Mouse (Mus musculus) liver, embryonic 15.5 days (tissue): ENCODE results near the gene Chka. TPM values are rescaled to one million over a fixed set of nuclear protein-coding genes. Genes with fewer than 3 reads are reported as not detected.

Source experiments
- ATAC-seq: fragments of 200-750 bp; cut with Nextera tagmentation; 2 replicates; pipeline ENCODE4 v1.8.0; 2017; ENCODE audit warnings: moderate number of reproducible peaks, mild to moderate bottlenecking, moderate library complexity; ENCODE audit not compliant: insufficient read depth
- H3K27ac ChIP-seq: fragments of 300-500 bp; sonication (generic); replicated peaks from 2 replicates; pipeline ENCODE4 v1.5.1; 2015; ENCODE audit warnings: mild to moderate bottlenecking, inconsistent platforms
- H3K27me3 ChIP-seq: fragments of 300-500 bp; sonication (generic); 2 replicates; pipeline ENCODE4 v1.6.1; 2015; ENCODE audit warnings: mild to moderate bottlenecking, inconsistent platforms
- H3K36me3 ChIP-seq: fragments of 300-500 bp; sonication (generic); replicated peaks from 2 replicates; pipeline ENCODE4 v1.6.1; 2015; ENCODE audit warnings: moderate library complexity, mild to moderate bottlenecking, inconsistent platforms
- H3K4me1 ChIP-seq: fragments of 300-500 bp; sonication (generic); replicated peaks from 2 replicates; pipeline ENCODE4 v1.6.1; 2015; ENCODE audit warnings: inconsistent platforms
- H3K4me2 ChIP-seq: fragments of 300-500 bp; sonication (generic); 2 replicates; pipeline ENCODE4 v1.6.1; 2015; ENCODE audit warnings: moderate library complexity, mild to moderate bottlenecking, inconsistent platforms
- H3K4me3 ChIP-seq: fragments of 300-500 bp; sonication (generic); replicated peaks from 2 replicates; pipeline ENCODE4 v1.5.1; 2015; ENCODE audit warnings: mild to moderate bottlenecking, inconsistent platforms
- H3K9ac ChIP-seq: fragments of 300-500 bp; sonication (generic); 2 replicates; pipeline ENCODE4 v1.6.1; 2015; ENCODE audit warnings: moderate library complexity, mild to moderate bottlenecking, inconsistent platforms
- H3K9me3 ChIP-seq: fragments of 300-500 bp; sonication (generic); replicated peaks from 2 replicates; pipeline ENCODE4 v1.6.1; 2016; ENCODE audit warnings: inconsistent platforms
- WGBS: fragments of 180-500 bp; shearing (Covaris S2); methylation state at CpG from one replicate; pipeline ENCODE4 v1.1.7; 2015; ENCODE audit warnings: mixed read lengths; ENCODE audit not compliant: insufficient replicate concordance; 5-methylcytosine and 5-hydroxymethylcytosine counted together
- polyA plus RNA-seq: library from polyadenylated mRNA; unstranded; fragments of >200 nt; fragmentation: Nextera tagmentation; extraction: Ambion mirVana; gene quantifications from 2 replicates; pipeline ENCODE4 v1.2.1, GENCODE M21; 2015

The Chka gene
- polyA plus RNA-seq, 1 experiment from 2014 or later, result 20.1 TPM

GRCm38 (mm10) chr19:3904363-3904675 is 52.7 kb downstream of the Chka start:
- H3K4me3 ChIP-seq, result 0 out of 2 replicates have a peak overlapping the region, but pooled peaks have one; percentile 65
- peaks cover 43% of the 10 kb centered on the region for H3K36me3 ChIP-seq
- peaks cover 64% of the 10 kb centered on the region for H3K4me1 ChIP-seq
- H3K27me3 ChIP-seq, result no peaks in the 10 kb centered on the region
- H3K27ac ChIP-seq, result no peak overlapping the region
- H3K9ac ChIP-seq, result no peak overlapping the region
- no peak for ATAC-seq
- no peaks in the 10 kb centered on the region for H3K9me3 ChIP-seq
- H3K4me2 ChIP-seq, result peak overlapping the region; percentile 95; the same call in 1 of the 2 replicates
- WGBS, result 64% methylated on average over 10 of the region's 10 CpGs

DNA sequence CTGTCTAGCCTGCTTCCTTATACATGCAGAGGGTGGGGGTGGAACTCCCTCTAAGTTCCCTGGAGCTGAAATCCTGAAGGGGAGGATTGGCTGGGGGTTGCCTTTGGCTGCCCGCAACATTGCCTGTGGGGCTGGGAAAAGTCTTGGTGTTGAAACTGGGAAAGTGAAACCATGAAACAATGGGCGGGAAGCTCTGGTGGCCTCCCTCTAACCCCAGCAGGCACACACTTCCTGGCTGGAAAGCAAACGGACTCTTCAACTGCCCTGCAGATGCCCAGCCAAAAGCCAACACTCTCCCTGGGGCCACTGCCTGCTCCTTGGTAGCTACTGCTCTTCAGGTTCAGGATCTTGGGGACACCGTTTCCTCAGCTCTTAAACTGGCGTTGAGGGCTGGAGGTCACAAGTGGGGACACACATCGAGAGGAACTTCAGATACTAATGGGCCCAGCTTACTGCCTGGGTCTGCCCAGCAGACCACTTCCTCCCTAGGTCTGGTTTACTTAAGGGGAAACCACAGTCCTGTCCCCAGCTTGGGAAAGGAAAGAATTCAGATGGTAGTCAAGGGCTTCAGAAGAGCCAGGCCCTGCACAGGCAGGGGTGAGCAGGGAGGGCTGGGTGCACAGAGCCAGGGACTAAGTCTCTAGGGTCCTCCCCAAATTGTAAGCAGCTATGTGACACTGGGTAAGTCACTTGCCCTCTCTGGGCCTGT is 53.8 kb downstream of the Chka start:
- Histone ChIP-seq H3K9me3 (no peaks in the 10 kb centered on the region), H3K36me3 (peaks cover 52% of the 10 kb centered on the region), H3K4me1 (peaks cover 70% of the 10 kb centered on the region), H3K9ac (peak overlapping the region; percentile 63; the same call in 1 of the 2 replicates), H3K27ac (peak overlapping the region; percentile 79), H3K4me2 (peak overlapping the region; percentile 95), H3K4me3 (peak overlapping the region; percentile 65), H3K27me3 (no peaks in the 10 kb centered on the region)
- no peak for ATAC-seq
- 11% methylated on average over 6 of the region's 6 CpGs for WGBS

GRCm38 (mm10) chr19:3906326-3906725 is 54.8 kb downstream of the Chka start:
- Histone ChIP-seq H3K27ac (peak overlapping the region; percentile 79), H3K4me3 (peak overlapping the region; percentile 65), H3K27me3 (no peaks in the 10 kb centered on the region), H3K4me2 (peak overlapping the region; percentile 95), H3K4me1 (peaks cover 79% of the 10 kb centered on the region), H3K9me3 (no peaks in the 10 kb centered on the region), H3K9ac (peak overlapping the region; percentile 63), H3K36me3 (peaks cover 61% of the 10 kb centered on the region)
- ATAC-seq, result 0 out of 2 replicates have a peak, but pooled peaks have one; percentile 0
- 2% methylated on average over 10 of the region's 10 CpGs for WGBS

DNA sequence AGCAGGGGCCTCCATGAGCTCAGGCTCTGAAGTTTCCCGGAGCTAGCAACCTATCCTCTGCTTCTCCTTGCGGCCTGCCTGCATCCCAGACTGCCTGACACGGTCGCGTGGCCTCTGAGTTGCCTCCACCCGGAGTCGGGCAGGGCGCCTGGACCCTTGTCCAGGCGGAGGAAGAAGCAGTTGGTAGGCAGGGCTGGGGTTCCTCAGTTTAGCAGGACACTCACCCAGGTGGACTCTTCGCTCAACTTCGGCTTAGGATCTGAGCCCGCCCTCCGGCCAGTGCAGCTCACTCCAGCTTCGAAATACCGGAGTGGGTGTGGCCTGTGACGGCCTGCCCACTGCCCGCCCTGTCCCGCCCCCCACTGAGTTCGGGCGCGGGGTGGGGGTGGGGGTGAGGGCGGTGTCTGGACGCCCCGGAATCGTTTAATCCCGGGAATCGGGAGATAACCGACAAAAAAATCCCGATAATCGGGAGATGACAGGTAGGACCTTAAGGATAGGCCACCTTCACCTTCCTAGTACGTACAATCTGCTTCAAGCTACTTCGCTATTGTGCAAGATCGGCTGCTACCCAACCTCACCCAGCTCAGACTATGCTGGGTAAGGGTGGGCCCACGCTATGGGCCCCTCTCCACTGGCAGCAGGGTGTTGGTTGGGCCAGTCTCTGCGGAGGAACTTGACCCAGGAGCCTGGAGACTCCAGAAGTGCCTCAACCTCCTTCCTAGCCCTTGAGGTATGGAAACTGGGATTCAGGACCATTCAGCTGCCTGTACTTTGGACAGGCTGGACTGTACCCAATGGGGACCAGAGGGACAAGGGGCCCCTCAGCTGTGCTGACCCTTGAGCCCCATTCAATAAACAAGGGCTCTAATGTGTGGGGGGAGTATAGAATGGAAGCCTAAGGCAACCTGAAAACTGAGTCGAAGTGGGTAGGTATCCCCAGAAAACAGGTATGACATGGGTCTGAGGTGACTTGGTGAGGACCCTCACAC is 55.5 kb downstream of the Chka start, which contains the start of gene Tcirg1:
TSS of gene Tcirg1 (minus strand) at position 339 of the 992 bp plus-strand sequence.
- Histone ChIP-seq H3K4me1 (peaks cover 81% of the 10 kb centered on the region), H3K9me3 (no peaks in the 10 kb centered on the region), H3K27me3 (no peaks in the 10 kb centered on the region), H3K9ac (peak within 1 kb of the TSS; percentile 63), H3K36me3 (peaks cover 53% of the 10 kb centered on the region), H3K27ac (peak within 1 kb of the TSS; percentile 80), H3K4me2 (peak within 1 kb of the TSS; percentile 95), H3K4me3 (peak within 1 kb of the TSS; percentile 65)
- ATAC-seq, result peak; percentile 81
- WGBS, result 3% methylated on average over 36 of the region's 36 CpGs

GRCm38 (mm10) chr19:3907876-3908660 is 56.5 kb downstream of the Chka start:
- 54% methylated on average over 8 of the region's 8 CpGs for whole genome bisulfite sequencing

GRCm38 (mm10) chr19:3910206-3910605 is 58.6 kb downstream of the Chka start:
- Histone ChIP-seq H3K4me3 (no peak overlapping the region), H3K4me2 (no peak overlapping the region), H3K9ac (no peak overlapping the region), H3K27me3 (no peaks in the 10 kb centered on the region), H3K9me3 (no peaks in the 10 kb centered on the region), H3K27ac (no peak overlapping the region), H3K4me1 (peaks cover 79% of the 10 kb centered on the region), H3K36me3 (peaks cover 32% of the 10 kb centered on the region)
- 56% methylated on average over 5 of the region's 5 CpGs for WGBS
- ATAC-seq, result no peak

More at GRCm38 (mm10) chr19:3907876-3908660, 56.5 kb downstream of the Chka start:
- Histone ChIP-seq H3K4me1 (peaks cover 79% of the 10 kb centered on the region), H3K27ac (peak overlapping the region; percentile 80), H3K9me3 (no peaks in the 10 kb centered on the region), H3K36me3 (peaks cover 43% of the 10 kb centered on the region), H3K27me3 (no peaks in the 10 kb centered on the region), H3K9ac (0 out of 2 replicates have a peak overlapping the region, but pooled peaks have one; percentile 63), H3K4me2 (peak overlapping the region; percentile 95), H3K4me3 (peak overlapping the region; percentile 65)
- ATAC-seq, result no peak

GRCm38 (mm10) chr19:3912337-3913204 is 61.0 kb downstream of the Chka start, which contains the start of gene Ndufs8:
Gene Ndufs8, minus strand, starts transcription at chr19:3912774.
- no peaks in the 10 kb centered on the region for H3K9me3 ChIP-seq
- H3K4me3 ChIP-seq, result peak within 1 kb of the TSS; percentile 77
- peak; percentile 96 for ATAC-seq
- peak within 1 kb of the TSS; percentile 87 for H3K4me2 ChIP-seq
- WGBS, result under 1% methylated on average over 43 of the region's 43 CpGs
- peaks cover 32% of the 10 kb centered on the region for H3K36me3 ChIP-seq
- no peaks in the 10 kb centered on the region for H3K27me3 ChIP-seq
- H3K4me1 ChIP-seq, result peaks cover 58% of the 10 kb centered on the region
- peak within 1 kb of the TSS; percentile 86 for H3K27ac ChIP-seq
- H3K9ac ChIP-seq, result peak within 1 kb of the TSS; percentile 68

DNA sequence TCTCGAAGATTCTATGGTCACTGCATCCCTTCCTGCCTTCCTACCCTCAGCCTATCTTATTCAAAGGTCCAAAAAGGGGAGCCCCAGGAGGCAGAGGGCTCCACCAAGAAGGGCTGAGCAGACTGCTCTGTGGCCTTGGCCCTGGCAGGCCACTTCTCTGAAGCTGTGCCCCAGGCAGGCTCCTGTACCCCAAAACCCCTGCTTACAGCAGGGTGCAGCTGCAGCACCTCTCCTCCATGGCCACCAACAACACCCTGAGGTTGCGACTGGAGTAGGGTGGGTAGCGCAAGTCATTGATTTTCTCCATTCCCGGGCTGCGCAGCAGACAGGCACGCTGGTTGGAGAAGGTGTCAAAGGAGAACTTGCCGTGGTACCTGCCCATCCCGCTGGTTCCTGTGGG is 62.1 kb downstream of the Chka start:
- peak overlapping the region; percentile 78 for H3K27ac ChIP-seq
- peak overlapping the region; percentile 87 for H3K4me2 ChIP-seq

DNA sequence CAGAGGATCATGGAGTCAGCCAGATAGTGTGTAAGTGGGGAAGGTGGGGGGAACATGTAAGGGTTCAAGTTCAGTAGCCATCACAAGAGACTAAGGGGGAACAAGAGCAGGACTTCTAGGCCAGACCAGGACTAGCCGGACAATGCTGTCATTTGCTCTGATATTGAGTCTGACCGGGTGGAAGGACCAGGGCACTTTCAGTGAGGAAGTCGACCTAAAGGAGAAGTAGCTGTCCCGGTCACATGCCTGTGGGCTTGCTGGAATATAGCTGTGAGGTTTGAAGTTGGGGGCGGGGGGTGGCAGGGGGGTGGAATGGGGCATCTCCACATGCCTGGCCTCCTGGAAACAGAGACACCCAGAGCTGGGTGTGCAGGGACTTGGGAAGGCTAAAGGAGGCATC is 63.0 kb downstream of the Chka start:
- no peaks in the 10 kb centered on the region for H3K27me3 ChIP-seq
- H3K27ac ChIP-seq, result peak overlapping the region; percentile 41; the same call in 1 of the 2 replicates
- peaks cover 48% of the 10 kb centered on the region for H3K4me1 ChIP-seq
- H3K9ac ChIP-seq, result no peak overlapping the region
- H3K4me2 ChIP-seq, result peak overlapping the region; percentile 87; the same call in 1 of the 2 replicates
- peaks cover 18% of the 10 kb centered on the region for H3K36me3 ChIP-seq
- ATAC-seq, result no peak
- no peak overlapping the region for H3K4me3 ChIP-seq
- H3K9me3 ChIP-seq, result no peaks in the 10 kb centered on the region
- WGBS, result 33% methylated on average over 5 of the region's 5 CpGs

More for the DNA sequence above, 62.1 kb downstream of the Chka start:
- peak overlapping the region; percentile 61 for H3K9ac ChIP-seq
- no peaks in the 10 kb centered on the region for H3K9me3 ChIP-seq
- H3K4me3 ChIP-seq, result peak overlapping the region; percentile 77
- H3K27me3 ChIP-seq, result no peaks in the 10 kb centered on the region
- peaks cover 48% of the 10 kb centered on the region for H3K4me1 ChIP-seq
- WGBS, result 66% methylated on average over 8 of the region's 8 CpGs
- no peak for ATAC-seq
- peaks cover 26% of the 10 kb centered on the region for H3K36me3 ChIP-seq
